Mouse (Mus musculus): ENCODE measurements at regions not wholly inside any gene's neighbourhood (a gene's known extent, or its start where the extent isn't known, plus 50 kb on each side); places are given as distances from the start of the nearest gene placed in this dataset.

GRCm38 (mm10) chr1:77267311-77268003 is 247.4 kb downstream of the Epha4 start:
- no peak for TF ChIP-seq CTCF (IDR thresholded peaks at IDR 0.05; ENCODE audit: extremely low read depth, insufficient read depth, low read length)
- no peak for TF ChIP-seq POLR2A (IDR thresholded peaks at IDR 0.05; ENCODE audit: extremely low read depth, insufficient read depth, low read length)
- no peak overlapping the region for H3K27ac ChIP-seq (ENCODE audit: insufficient read depth, low read length)

GRCm38 (mm10) chr1:77275297-77275696 is 239.6 kb downstream of the Epha4 start:
- no peak for TF ChIP-seq CTCF (IDR thresholded peaks at IDR 0.05; ENCODE audit: extremely low read depth, insufficient read depth, low read length)
- TF ChIP-seq POLR2A (IDR thresholded peaks at IDR 0.05; ENCODE audit: extremely low read depth, insufficient read depth, low read length) = no peak
- no peak overlapping the region for H3K4me3 ChIP-seq (ENCODE audit: insufficient read depth, low read length)
- H3K4me1 ChIP-seq (ENCODE audit: control insufficient read depth, insufficient read depth, low read length) = no peaks in the 10 kb centered on the region
- no peak overlapping the region for H3K27ac ChIP-seq (ENCODE audit: insufficient read depth, low read length)

More at GRCm38 (mm10) chr1:77267311-77268003, 247.4 kb downstream of the Epha4 start:
- H3K4me1 ChIP-seq (ENCODE audit: control insufficient read depth, insufficient read depth, low read length) = no peaks in the 10 kb centered on the region
- no peak overlapping the region for H3K4me3 ChIP-seq (ENCODE audit: insufficient read depth, low read length)

DNA sequence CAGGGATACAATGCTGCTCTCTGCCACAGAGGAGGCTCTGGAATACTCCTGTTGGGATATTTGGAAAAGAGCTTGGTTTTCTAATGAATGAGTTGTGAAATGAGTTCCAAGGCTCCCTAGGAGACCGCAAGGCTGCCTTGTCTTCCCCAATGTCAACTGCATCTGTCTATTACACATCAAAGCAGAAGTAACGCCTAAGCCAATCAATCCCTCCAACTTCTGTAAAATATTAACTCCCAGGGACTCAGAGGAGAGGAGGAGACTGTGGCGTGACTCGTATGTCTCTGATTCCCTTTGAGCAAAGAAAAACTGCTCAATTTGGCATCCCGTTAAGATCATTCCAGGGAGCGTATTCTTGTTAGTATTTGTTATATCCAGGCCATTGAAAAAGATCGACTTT is 235.3 kb downstream of the Epha4 start:
- no peak for TF ChIP-seq POLR2A (IDR thresholded peaks at IDR 0.05; ENCODE audit: extremely low read depth, insufficient read depth, low read length)
- TF ChIP-seq CTCF (IDR thresholded peaks at IDR 0.05; ENCODE audit: extremely low read depth, insufficient read depth, low read length) = no peak
- Histone ChIP-seq H3K4me1 (ENCODE audit: control insufficient read depth, insufficient read depth, low read length) (no peaks in the 10 kb centered on the region), H3K4me3 (ENCODE audit: insufficient read depth, low read length) (no peak overlapping the region), H3K27ac (ENCODE audit: insufficient read depth, low read length) (no peak overlapping the region)

- no peaks in the 10 kb centered on the region for H3K4me1 ChIP-seq (ENCODE audit: control insufficient read depth, insufficient read depth, low read length)
- TF ChIP-seq POLR2A (IDR thresholded peaks at IDR 0.05; ENCODE audit: extremely low read depth, insufficient read depth, low read length) (no peak), CTCF (IDR thresholded peaks at IDR 0.05; ENCODE audit: extremely low read depth, insufficient read depth, low read length) (no peak)
- H3K27ac ChIP-seq (ENCODE audit: insufficient read depth, low read length) = no peak overlapping the region
- no peak overlapping the region for H3K4me3 ChIP-seq (ENCODE audit: insufficient read depth, low read length)
These were observed 234.4 kb downstream of the Epha4 start for GRCm38 (mm10) chr1:77280373-77281038.

DNA sequence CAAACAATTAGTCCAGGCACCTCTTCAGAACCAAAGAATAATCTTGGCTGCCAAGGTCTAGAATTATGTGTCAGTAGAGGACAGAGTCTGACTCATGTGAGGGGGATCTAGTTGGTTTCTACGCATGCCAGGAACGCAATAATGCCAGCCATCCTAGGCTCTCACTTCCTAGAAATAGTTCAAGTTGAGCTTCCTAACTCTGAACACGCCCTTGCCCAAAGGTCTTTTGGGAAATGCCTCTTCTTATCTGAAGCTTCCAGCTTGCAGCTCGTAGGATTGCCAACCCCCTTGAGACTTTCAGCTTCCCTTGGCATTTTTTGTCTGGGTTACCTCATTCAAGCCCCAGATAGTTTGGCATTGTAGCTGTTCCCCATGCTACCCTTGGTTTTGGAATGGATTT is 233.1 kb downstream of the Epha4 start:
- Histone ChIP-seq H3K4me1 (ENCODE audit: control insufficient read depth, insufficient read depth, low read length) (no peaks in the 10 kb centered on the region), H3K27ac (ENCODE audit: insufficient read depth, low read length) (no peak overlapping the region), H3K4me3 (ENCODE audit: insufficient read depth, low read length) (no peak overlapping the region)
- TF ChIP-seq POLR2A (IDR thresholded peaks at IDR 0.05; ENCODE audit: extremely low read depth, insufficient read depth, low read length) (no peak), CTCF (IDR thresholded peaks at IDR 0.05; ENCODE audit: extremely low read depth, insufficient read depth, low read length) (no peak)

DNA sequence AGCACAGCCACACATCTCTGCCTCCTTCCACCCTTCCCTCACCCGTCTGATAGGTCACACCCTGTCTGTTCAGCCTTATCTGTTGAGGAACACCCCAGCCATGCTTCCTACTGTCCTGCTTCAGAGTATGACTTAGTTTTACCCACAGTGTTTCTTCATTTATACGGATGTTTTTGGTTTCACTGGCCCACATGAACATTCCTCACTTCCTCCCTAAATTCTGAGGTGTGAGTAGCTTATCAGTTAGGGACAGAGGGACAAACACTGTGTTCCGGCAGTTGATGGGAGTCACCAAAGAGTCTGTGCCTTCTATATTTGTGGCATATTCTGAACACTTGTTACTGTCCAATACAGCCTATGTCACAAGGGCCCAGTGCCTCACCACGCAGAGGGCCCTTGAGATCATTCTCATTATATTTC is 216.2 kb downstream of the Epha4 start:
- TF ChIP-seq CTCF (IDR thresholded peaks at IDR 0.05; ENCODE audit: extremely low read depth, insufficient read depth, low read length) = no peak
- TF ChIP-seq POLR2A (IDR thresholded peaks at IDR 0.05; ENCODE audit: extremely low read depth, insufficient read depth, low read length) = no peak
- Histone ChIP-seq H3K4me1 (ENCODE audit: control insufficient read depth, insufficient read depth, low read length) (no peaks in the 10 kb centered on the region), H3K27ac (ENCODE audit: insufficient read depth, low read length) (no peak overlapping the region), H3K4me3 (ENCODE audit: insufficient read depth, low read length) (no peak overlapping the region)

DNA sequence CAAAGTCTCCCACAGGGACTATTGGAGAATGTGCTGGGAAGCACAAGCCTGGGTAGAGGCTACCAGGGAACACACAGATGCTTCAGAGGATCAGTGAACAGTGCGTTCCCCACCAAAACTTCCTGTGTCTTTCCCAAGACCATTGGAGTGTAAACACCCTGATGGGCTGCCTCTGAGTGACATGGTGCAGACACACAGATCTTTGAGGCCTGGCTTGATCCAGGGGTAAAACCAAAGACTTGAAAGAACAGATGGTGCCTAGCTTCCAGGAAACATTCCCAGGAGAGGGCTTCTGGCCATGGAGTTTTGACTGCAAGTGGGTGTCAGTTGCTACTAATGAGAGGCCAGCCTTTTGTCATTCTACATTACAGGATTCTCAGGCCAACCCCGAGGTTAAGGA is 214.1 kb downstream of the Epha4 start:
- H3K4me1 ChIP-seq (ENCODE audit: control insufficient read depth, insufficient read depth, low read length) = no peaks in the 10 kb centered on the region
- H3K27ac ChIP-seq (ENCODE audit: insufficient read depth, low read length) = no peak overlapping the region
- no peak for TF ChIP-seq POLR2A (IDR thresholded peaks at IDR 0.05; ENCODE audit: extremely low read depth, insufficient read depth, low read length)
- no peak for TF ChIP-seq CTCF (IDR thresholded peaks at IDR 0.05; ENCODE audit: extremely low read depth, insufficient read depth, low read length)
- no peak overlapping the region for H3K4me3 ChIP-seq (ENCODE audit: insufficient read depth, low read length)

- no peak overlapping the region for H3K27ac ChIP-seq (ENCODE audit: insufficient read depth, low read length)
- H3K4me3 ChIP-seq (ENCODE audit: insufficient read depth, low read length) = no peak overlapping the region
- H3K4me1 ChIP-seq (ENCODE audit: control insufficient read depth, insufficient read depth, low read length) = no peaks in the 10 kb centered on the region
- TF ChIP-seq POLR2A (IDR thresholded peaks at IDR 0.05; ENCODE audit: extremely low read depth, insufficient read depth, low read length) (no peak), CTCF (IDR thresholded peaks at IDR 0.05; ENCODE audit: extremely low read depth, insufficient read depth, low read length) (no peak)
These were observed 210.1 kb downstream of the Epha4 start for GRCm38 (mm10) chr1:77304770-77305169.

DNA sequence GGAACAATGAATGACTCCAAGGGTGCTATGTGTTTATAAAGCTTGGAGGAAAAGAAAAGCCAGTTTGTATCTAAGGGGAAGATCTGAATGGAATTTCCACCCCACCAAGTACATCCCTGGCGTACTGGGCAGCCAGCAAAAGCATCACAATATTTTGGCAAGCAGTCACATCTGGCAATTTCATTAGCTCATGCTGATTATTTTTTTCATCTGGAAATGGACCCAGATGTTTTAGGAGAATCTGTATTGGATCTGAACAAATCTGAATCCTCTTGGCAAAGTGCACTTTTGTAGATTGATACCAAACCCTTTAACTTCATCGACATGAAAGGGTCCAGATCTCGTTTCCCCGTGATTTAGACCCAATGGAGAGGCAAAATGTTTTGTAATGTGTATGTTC is 207.1 kb downstream of the Epha4 start:
- H3K27ac ChIP-seq (ENCODE audit: insufficient read depth, low read length) = no peak overlapping the region
- H3K4me1 ChIP-seq (ENCODE audit: control insufficient read depth, insufficient read depth, low read length) = no peaks in the 10 kb centered on the region
- H3K4me3 ChIP-seq (ENCODE audit: insufficient read depth, low read length) = no peak overlapping the region
- TF ChIP-seq CTCF (IDR thresholded peaks at IDR 0.05; ENCODE audit: extremely low read depth, insufficient read depth, low read length) (no peak), POLR2A (IDR thresholded peaks at IDR 0.05; ENCODE audit: extremely low read depth, insufficient read depth, low read length) (no peak)

GRCm38 (mm10) chr1:77313119-77313518 is 201.8 kb downstream of the Epha4 start:
- TF ChIP-seq CTCF (IDR thresholded peaks at IDR 0.05; ENCODE audit: extremely low read depth, insufficient read depth, low read length) = no peak
- TF ChIP-seq POLR2A (IDR thresholded peaks at IDR 0.05; ENCODE audit: extremely low read depth, insufficient read depth, low read length) = no peak
- Histone ChIP-seq H3K27ac (ENCODE audit: insufficient read depth, low read length) (no peak overlapping the region), H3K4me1 (ENCODE audit: control insufficient read depth, insufficient read depth, low read length) (no peaks in the 10 kb centered on the region), H3K4me3 (ENCODE audit: insufficient read depth, low read length) (no peak overlapping the region)
